Mouse (Mus musculus): ENCODE data around the gene Ear14.
"Not testable (repeated sequence)": the region's sequence is repeated elsewhere in the genome, so short reads cannot be mapped to it uniquely, and the experiment has no call there.

Ear14 gene

DNA sequence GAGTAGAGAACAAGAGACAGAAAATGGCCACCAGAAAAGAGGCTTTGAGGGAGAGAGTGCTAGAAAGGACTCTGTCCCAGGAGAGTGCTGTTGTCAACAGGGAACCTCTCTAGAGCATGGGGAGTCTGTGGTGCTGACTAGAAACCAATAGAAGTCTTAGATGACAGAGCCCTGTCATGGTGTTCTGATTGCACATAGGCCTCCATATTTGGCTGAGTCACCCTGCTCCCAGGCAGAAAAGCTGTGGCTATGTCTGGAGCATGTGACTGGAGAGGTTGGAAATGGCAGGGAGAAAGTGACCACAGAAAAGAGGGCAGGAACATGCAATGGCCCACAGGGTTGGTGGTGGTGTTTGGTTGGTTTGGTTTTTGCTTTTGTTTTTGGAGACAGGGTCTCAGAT lies 49.0 kb downstream of the Ear14 start:
- DNase-seq (ENCODE audit: low read depth, low spot score) = not testable (repeated sequence)

- no peak for DNase-seq (ENCODE audit: low read depth, low spot score)
These were observed 50.4 kb downstream of the Ear14 start for GRCm38 (mm10) chr14:51253569-51253968.

Data from telencephalon, adult 2 months (tissue).